Mouse (Mus musculus): ENCODE measurements around the gene Lrrfip2. TPM values are rescaled to one million over a fixed set of nuclear protein-coding genes. Genes with fewer than 3 reads are reported as not detected.

Lrrfip2 gene
- polyA plus RNA-seq, 1 experiment = 5.3 TPM

DNA sequence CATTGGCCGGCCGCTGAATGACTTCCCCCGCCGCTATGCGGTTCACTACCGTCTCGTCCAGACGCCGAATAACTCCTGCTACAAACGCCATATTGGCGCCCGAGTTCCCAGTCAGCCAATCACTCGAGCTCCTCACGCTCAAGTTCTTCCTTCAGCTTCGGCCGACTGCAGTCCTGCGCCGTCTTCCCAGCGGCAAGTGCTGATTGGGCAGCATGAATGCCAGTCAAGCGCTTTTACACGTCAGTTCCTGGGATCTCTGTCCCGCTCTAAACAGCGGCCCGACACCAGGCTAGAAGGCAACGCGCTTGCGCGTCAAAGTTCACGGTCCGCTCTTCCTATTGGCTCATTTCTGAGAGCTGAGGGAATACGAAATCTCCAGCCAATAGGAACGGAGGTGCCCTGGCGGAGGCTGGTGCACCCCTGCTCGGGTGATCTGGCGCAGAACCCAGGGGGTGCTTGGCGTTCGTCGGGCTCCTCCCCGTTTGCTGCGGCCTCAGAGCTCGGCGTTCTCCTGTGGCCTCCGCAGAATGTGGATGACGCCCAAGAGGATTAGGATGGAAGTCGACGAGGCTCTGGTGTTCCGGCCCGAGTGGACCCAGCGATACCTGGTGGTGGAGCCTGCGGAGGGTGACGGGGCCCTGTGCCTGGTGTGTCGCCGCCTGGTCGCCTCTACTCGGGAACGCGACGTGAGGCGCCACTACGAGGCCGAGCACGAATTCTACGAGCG is 154.2 kb downstream of the Lrrfip2 start, which contains the start of the genes Mlh1 and Epm2aip1:
Gene Mlh1 (minus strand): TSS at position 358 of the 727 bp plus-strand sequence.
Gene Epm2aip1 (plus strand): TSS at position 496 of the 727 bp plus-strand sequence.
- TF ChIP-seq POLR2A (IDR thresholded peaks at IDR 0.05; ENCODE audit: low read depth, low read length) (peak; percentile 96), CTCF (IDR thresholded peaks at IDR 0.05; ENCODE audit: extremely low read depth, insufficient read depth, insufficient read length, insufficient replicate concordance) (no peak)
- DNase-seq (ENCODE audit: low read depth in 1 of 2, low spot score in 2 of 2) = peak; percentile 99 to 100
- under 1% methylated on average over 63 of the region's 64 CpGs for WGBS
- peak within 1 kb of the TSS; percentile 90 for H3K27ac ChIP-seq (ENCODE audit: insufficient read depth, low read length)
- H3K4me1 ChIP-seq (ENCODE audit: control insufficient read depth, insufficient read depth, insufficient read length) = peaks cover 14% of the 10 kb centered on the region
- H3K4me3 ChIP-seq (ENCODE audit: extremely low read depth, insufficient read depth, insufficient read length) = peak within 1 kb of the TSS; percentile 67
- peaks cover 2% of the 10 kb centered on the region; the same call in 1 of the 2 replicates for H3K36me3 ChIP-seq (ENCODE audit: control insufficient read depth, insufficient read depth, low read length)
- H3K27me3 ChIP-seq (ENCODE audit: control insufficient read depth, insufficient read depth, low read length) = no peaks in the 10 kb centered on the region

DNA sequence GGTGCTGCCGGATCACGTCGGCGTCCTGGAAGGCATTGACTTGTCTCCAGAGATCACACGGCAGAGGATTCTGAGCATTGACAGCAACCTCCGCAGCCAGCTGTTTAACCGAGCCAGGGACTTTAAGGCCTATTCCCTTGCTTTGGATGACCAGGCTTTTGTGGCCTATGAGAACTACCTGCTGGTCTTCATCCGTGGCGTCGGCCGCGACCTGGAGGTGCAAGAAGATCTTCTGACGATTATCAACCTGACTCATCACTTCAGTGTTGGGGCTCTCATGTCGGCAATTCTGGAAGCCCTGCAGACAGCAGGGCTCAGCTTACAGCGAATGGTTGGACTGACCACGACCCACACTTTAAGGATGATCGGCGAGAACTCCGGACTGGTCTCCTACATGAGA is 155.0 kb downstream of the Lrrfip2 start:
- no peak for DNase-seq (ENCODE audit: low read depth in 1 of 2, low spot score in 2 of 2)
- peak overlapping the region; percentile 90 for H3K27ac ChIP-seq (ENCODE audit: insufficient read depth, low read length)
- TF ChIP-seq CTCF (IDR thresholded peaks at IDR 0.05; ENCODE audit: extremely low read depth, insufficient read depth, insufficient read length, insufficient replicate concordance) (no peak), POLR2A (IDR thresholded peaks at IDR 0.05; ENCODE audit: low read depth, low read length) (no peak)
- H3K36me3 ChIP-seq (ENCODE audit: control insufficient read depth, insufficient read depth, low read length) = peaks cover 2% of the 10 kb centered on the region; the same call in 1 of the 2 replicates
- peaks cover 14% of the 10 kb centered on the region for H3K4me1 ChIP-seq (ENCODE audit: control insufficient read depth, insufficient read depth, insufficient read length)
- 7% methylated on average over 19 of the region's 19 CpGs for WGBS
- no peaks in the 10 kb centered on the region for H3K27me3 ChIP-seq (ENCODE audit: control insufficient read depth, insufficient read depth, low read length)
- H3K4me3 ChIP-seq (ENCODE audit: extremely low read depth, insufficient read depth, insufficient read length) = peak overlapping the region; percentile 65

DNA sequence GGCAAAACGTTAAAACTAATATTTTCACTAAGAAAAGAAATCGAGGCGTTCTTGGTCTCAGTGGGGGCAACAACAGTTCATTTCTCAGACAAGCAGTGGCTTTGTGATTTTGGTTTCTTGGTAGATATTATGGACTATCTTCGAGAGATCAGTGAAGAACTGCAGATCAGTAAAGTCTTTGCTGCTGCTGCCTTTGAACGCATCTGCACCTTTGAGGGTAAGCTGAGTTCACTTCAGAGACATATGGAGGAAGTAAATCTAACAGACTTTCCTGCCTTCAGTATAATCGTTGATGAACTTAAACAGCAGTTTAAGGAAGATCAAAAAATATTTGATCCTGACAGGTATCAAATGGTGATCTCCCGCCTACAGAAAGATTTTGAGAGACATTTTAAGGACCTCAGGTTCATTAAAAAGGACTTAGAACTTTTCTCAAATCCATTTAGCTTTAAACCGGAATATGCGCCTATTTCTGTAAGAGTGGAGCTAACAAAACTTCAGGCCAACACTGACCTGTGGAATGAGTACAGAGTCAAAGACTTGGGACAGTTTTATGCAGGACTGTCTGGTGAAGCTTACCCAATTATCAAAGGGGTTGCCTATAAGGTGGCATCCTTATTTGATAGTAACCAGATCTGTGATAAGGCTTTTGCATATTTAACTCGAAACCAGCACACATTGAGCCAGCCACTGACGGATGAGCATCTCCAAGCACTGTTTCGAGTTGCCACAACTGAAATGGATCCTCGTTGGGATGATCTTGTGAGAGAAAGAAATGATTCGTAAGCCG is 155.8 kb downstream of the Lrrfip2 start:
- H3K27me3 ChIP-seq (ENCODE audit: control insufficient read depth, insufficient read depth, low read length) = no peaks in the 10 kb centered on the region
- H3K4me3 ChIP-seq (ENCODE audit: extremely low read depth, insufficient read depth, insufficient read length) = peak overlapping the region; percentile 45
- no peak overlapping the region for H3K27ac ChIP-seq (ENCODE audit: insufficient read depth, low read length)
- H3K4me1 ChIP-seq (ENCODE audit: control insufficient read depth, insufficient read depth, insufficient read length) = peaks cover 14% of the 10 kb centered on the region
- peaks cover 5% of the 10 kb centered on the region for H3K36me3 ChIP-seq (ENCODE audit: control insufficient read depth, insufficient read depth, low read length)
- WGBS = 51% methylated on average over 15 of the region's 15 CpGs
- TF ChIP-seq CTCF (IDR thresholded peaks at IDR 0.05; ENCODE audit: extremely low read depth, insufficient read depth, insufficient read length, insufficient replicate concordance) (no peak), POLR2A (IDR thresholded peaks at IDR 0.05; ENCODE audit: low read depth, low read length) (no peak)
- DNase-seq (ENCODE audit: low read depth in 1 of 2, low spot score in 2 of 2) = no peak

DNA sequence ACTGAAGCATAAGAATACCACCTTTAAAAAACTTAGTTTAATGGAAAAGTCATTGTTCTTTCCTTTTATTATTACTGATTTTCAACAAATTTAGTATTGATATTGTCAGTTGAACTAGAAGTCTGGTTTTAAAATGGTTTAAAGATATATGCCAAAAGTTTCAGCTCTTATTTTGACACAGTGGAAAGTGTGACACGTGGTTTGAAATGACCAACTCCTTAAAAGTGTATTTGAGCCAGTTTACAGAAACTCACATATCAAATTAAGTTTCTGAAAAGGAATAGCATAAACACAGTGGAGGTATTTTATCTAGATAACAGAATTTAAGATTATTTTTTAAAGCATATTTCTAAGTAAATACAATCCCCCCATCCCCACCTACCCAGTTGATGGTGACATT is 156.6 kb downstream of the Lrrfip2 start:
- WGBS = 72% methylated on average over 1 of the region's 1 CpGs
- no peak for DNase-seq (ENCODE audit: low read depth in 1 of 2, low spot score in 2 of 2)
- TF ChIP-seq CTCF (IDR thresholded peaks at IDR 0.05; ENCODE audit: extremely low read depth, insufficient read depth, insufficient read length, insufficient replicate concordance) = no peak
- TF ChIP-seq POLR2A (IDR thresholded peaks at IDR 0.05; ENCODE audit: low read depth, low read length) = no peak
- H3K4me1 ChIP-seq (ENCODE audit: control insufficient read depth, insufficient read depth, insufficient read length) = peaks cover 14% of the 10 kb centered on the region
- peaks cover 7% of the 10 kb centered on the region for H3K36me3 ChIP-seq (ENCODE audit: control insufficient read depth, insufficient read depth, low read length)
- no peak overlapping the region for H3K27ac ChIP-seq (ENCODE audit: insufficient read depth, low read length)
- H3K27me3 ChIP-seq (ENCODE audit: control insufficient read depth, insufficient read depth, low read length) = no peaks in the 10 kb centered on the region
- no peak overlapping the region for H3K4me3 ChIP-seq (ENCODE audit: extremely low read depth, insufficient read depth, insufficient read length)

DNA sequence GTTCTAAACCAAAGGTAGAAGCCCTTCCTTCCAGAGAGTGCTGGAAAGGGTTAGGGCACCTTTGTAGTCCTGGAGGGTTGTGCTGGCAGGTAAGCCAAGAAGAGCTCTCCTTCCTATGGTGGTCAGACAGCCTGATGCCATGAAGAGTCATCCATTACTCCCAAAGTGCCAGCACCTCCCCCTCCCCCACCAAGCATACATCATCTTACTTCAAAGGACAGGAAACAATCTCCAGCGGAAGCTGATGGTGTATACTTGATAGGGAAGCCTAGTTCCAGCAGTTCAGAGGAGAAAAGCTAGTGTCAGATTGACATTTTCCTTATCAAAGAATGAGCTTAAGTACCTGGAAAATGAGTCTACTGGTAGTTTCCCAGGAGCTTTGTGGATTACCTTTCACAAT is 157.8 kb downstream of the Lrrfip2 start:
- TF ChIP-seq CTCF (IDR thresholded peaks at IDR 0.05; ENCODE audit: extremely low read depth, insufficient read depth, insufficient read length, insufficient replicate concordance) = no peak
- TF ChIP-seq POLR2A (IDR thresholded peaks at IDR 0.05; ENCODE audit: low read depth, low read length) = no peak
- Histone ChIP-seq H3K27me3 (ENCODE audit: control insufficient read depth, insufficient read depth, low read length) (no peaks in the 10 kb centered on the region), H3K27ac (ENCODE audit: insufficient read depth, low read length) (no peak overlapping the region), H3K4me3 (ENCODE audit: extremely low read depth, insufficient read depth, insufficient read length) (peak overlapping the region; percentile 20; the same call in 1 of the 2 replicates), H3K36me3 (ENCODE audit: control insufficient read depth, insufficient read depth, low read length) (peaks cover 11% of the 10 kb centered on the region), H3K4me1 (ENCODE audit: control insufficient read depth, insufficient read depth, insufficient read length) (peaks cover 14% of the 10 kb centered on the region)
- DNase-seq (ENCODE audit: low read depth in 1 of 2, low spot score in 2 of 2) = no peak
- WGBS = 64% methylated on average over 1 of the region's 1 CpGs

Other genes with a start within 250 kb of the Lrrfip2 start
- 58.9 and 64.3 TPM in 2 replicates for gene Als2cl, start 237.7 kb upstream of the Lrrfip2 start, polyA plus RNA-seq (2012; rRNA removed)
- 2.9 and 3.0 TPM in 2 replicates for gene Tmie, start 237.5 kb upstream of the Lrrfip2 start, polyA plus RNA-seq (2012; rRNA removed)
- gene Fam240a, start 200.7 kb upstream of the Lrrfip2 start, polyA plus RNA-seq (2012; rRNA removed) = 0.25 and 0.35 TPM in 2 replicates
- gene Tdgf1, start 171.4 kb upstream of the Lrrfip2 start, polyA plus RNA-seq (2012; rRNA removed) = 0.08 and 0.14 TPM in 2 replicates
- 0.02 TPM in 1 of 2 replicates, not detected in the other for gene Lrrc2, start 166.0 kb upstream of the Lrrfip2 start, polyA plus RNA-seq (2012; rRNA removed)
- gene Rtp3, start 127.0 kb upstream of the Lrrfip2 start, polyA plus RNA-seq (2012; rRNA removed) = 1.5 and 2.0 TPM in 2 replicates
- gene Ltf, start 98.3 kb upstream of the Lrrfip2 start, polyA plus RNA-seq (2012; rRNA removed) = 12.3 and 14.1 TPM in 2 replicates
- gene Ccrl2, start 60.1 kb upstream of the Lrrfip2 start, polyA plus RNA-seq (2012; rRNA removed) = 5.3 and 5.4 TPM in 2 replicates
- gene Mlh1, start 154.2 kb downstream of the Lrrfip2 start, polyA plus RNA-seq (2012; rRNA removed) = 11.7 and 14.0 TPM in 2 replicates
- gene Epm2aip1, start 154.3 kb downstream of the Lrrfip2 start, polyA plus RNA-seq (2012; rRNA removed) = 5.0 and 5.2 TPM in 2 replicates
- gene Trank1, start 194.1 kb downstream of the Lrrfip2 start, polyA plus RNA-seq (2012; rRNA removed) = not detected in 2 replicates

All from spleen, adult 2 months (tissue).